Mouse (Mus musculus) embryo, embryonic 10.5 days (tissue): Measurements from ENCODE around the gene Scnn1b.

ENCODE experiments used
- DNase-seq: peaks from one replicate; pipeline ENCODE4 v3.0.0-alpha.2; 2015; ENCODE audit warnings: low spot score

The Scnn1b gene

DNA sequence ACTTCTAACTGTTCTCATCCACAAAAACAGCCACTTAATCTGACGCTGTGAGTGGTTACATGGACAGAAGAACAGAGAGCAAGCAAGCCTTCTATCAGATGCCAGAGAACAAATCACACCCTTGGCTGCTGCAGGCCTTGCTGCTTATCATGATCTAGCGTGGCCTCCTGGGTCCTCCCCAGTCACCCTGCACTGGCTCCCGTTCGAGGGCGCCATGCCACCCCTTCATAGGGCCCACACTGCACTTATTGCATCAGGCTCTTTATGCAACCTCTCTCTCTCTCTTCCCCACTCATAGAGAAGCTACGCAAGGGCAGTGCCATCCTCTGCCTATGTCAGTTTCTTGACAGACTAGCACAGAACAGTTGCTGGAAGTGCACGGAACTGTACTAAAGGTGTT lies 101.3 kb downstream of the Scnn1b start:
- no peak for DNase-seq
